Mouse (Mus musculus) embryo, embryonic 10.5 days (tissue): ENCODE data around the gene Pecam1.
"Not testable (repeated sequence)": the region's sequence is repeated elsewhere in the genome, so short reads cannot be mapped to it uniquely, and the experiment has no call there.

Source experiments
- DNase-seq: peaks from one replicate; pipeline ENCODE4 v3.0.0-alpha.2; 2015; ENCODE audit warnings: low spot score

The Pecam1 gene

DNA sequence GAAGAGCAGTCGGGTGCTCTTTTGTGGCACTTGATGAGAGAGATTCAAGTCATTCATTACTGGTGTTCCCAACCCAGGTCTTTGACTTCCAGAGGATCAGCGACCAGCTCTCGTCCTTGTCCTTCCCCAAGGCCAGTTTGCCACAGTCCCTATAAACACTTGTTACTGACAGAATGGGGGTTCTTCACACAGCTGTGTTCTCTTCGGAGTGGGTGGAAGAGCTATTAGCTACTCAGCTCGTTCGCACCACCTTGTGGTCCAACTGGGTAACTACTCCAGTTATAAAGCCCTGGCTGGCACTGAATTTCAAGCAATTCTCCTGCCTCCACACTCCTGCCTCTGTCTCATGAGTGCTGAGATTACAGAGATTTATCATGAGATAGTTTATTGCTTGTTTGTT lies 122.7 kb downstream of the Pecam1 start:
- peak; percentile 85 for DNase-seq

GRCm38 (mm10) chr11:106625577-106625976 lies 124.9 kb downstream of the Pecam1 start:
- DNase-seq: no peak

DNA sequence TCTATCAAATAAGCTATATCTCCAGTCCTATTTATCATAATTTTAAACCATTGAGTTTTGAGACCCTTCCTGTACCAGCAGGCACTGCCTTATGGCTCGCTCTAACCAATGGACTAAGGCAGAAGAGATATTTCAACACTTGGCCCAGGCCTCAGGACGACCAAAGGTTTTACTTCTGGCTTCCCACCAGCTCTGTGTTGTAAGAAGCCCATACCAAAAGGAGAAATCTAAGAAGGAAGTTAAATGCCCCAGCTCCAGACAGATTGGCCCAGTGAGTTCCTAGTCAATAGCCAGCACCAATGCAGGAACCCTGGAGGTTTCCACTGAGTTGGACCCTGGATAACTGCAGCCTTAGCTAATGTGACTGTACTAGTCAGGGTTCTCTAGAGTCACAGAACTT lies 126.8 kb downstream of the Pecam1 start:
- no peak for DNase-seq

DNA sequence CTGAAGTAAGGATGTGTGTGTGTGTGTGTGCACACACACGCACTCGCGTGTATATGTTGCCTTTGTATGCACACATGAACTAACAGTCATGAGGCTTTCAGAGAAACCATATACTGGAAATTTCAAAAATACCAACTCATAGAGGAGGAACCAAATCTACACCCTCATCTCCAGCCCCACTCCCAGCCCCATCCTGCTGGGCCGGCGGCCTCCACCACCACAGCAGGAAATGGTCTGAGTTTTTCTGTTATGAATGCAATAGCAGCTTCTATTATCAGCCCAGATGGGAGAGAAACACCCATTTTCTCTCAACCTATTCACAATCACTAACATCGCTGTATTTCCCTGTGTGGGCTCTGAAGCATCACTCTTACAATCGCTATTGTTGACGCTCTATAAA lies 128.4 kb downstream of the Pecam1 start:
- DNase-seq: no peak

- DNase-seq: not testable (repeated sequence)
Measured at GRCm38 (mm10) chr11:106618768-106619167, 131.7 kb downstream of the Pecam1 start.

- no peak for DNase-seq
Measured at GRCm38 (mm10) chr11:106617821-106618580, 132.4 kb downstream of the Pecam1 start.

GRCm38 (mm10) chr11:106615561-106615960 lies 134.9 kb downstream of the Pecam1 start:
- no peak for DNase-seq

GRCm38 (mm10) chr11:106614339-106614645 lies 136.1 kb downstream of the Pecam1 start:
- no peak for DNase-seq

DNA sequence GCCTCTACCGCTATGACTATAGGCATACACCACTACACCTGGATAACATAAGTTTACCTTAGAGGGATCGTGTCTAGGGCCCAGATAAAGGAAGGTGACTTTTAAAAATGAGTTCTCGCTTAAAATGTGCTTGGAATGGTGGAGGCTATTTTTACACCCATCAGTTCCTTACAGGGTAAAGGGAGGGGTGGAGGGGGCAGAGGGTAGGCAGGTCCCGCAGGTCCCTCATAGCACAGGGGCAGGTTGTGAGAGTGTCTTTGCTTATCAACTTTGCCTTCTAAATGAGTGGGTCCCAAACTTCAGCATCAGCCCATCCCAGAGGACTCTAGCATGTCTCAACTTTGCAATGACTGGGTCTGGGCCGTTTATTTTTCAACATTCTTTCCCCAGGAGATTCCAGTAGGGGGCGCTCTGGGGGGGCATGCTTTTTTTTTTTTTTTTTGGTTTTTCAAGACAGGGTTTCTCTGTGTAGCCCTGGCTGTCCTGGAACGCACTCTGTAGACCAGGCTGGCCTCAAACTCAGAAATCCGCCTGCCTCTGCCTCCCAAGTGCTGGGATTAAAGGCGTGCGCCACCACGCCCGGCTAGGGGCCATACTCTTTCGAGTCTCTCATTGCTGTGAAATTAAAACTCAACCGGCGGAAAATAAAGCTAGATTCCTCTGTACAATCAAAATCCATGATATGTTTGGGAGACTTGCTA lies 136.6 kb downstream of the Pecam1 start:
- no peak for DNase-seq

- peak; percentile 96 for DNase-seq
Measured at GRCm38 (mm10) chr11:106612961-106613637, 137.3 kb downstream of the Pecam1 start, which contains the start of gene Tex2. Gene Tex2 (minus strand): TSS chr11:106613423.

DNA sequence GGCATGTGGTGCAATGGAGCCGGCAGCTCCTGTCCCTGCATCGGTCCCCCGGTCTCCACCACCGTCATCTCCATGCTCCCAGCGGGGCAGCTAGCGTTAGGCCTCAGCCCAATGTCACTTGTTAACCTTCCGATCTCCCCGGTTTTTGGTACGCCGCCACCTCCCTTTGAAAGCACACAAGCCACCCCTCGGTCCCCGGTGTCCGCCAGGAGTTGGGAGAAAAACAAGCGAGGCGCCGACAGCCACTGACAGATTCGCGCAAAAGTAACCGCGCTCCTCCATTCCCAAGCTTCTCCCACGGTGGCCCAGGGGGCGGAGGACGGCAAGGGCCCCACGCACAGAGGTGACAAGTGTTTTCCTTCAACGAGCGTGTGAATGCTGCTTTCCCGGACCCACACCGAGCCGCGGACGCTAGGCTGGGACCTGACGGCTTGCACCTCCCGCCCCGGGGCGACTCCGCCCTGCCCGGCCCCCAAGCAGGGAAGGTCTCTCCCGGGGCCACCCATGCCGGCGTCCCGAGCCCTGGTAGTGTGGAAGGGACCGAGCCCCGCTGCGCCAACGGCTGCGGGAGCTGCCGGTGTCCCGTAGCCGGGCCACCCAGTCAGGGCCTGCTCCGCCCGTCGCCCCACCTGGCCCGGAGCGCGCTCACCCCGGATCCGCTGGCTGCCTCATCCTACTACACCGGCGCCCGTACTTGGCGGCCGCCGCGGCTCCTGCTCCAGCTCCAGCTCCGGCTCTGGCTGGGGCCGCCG lies 138.0 kb downstream of the Pecam1 start:
- peak; percentile 48 for DNase-seq

- no peak for DNase-seq
Measured at GRCm38 (mm10) chr11:106609731-106610130, 140.7 kb downstream of the Pecam1 start.

GRCm38 (mm10) chr11:106607316-106607715 lies 143.1 kb downstream of the Pecam1 start:
- DNase-seq: no peak

GRCm38 (mm10) chr11:106606042-106606441 lies 144.4 kb downstream of the Pecam1 start:
- DNase-seq: no peak
